Mouse (Mus musculus) forebrain, embryonic 11.5 days (tissue): Measurements from ENCODE around the gene Btbd35f2. TPM values are rescaled to one million over a fixed set of nuclear protein-coding genes. Genes with fewer than 3 reads are reported as not detected.
"Not testable (repeated sequence)": the region's sequence is repeated elsewhere in the genome, so short reads cannot be mapped to it uniquely, and the experiment has no call there.

ENCODE experiments used
- ATAC-seq: fragments of 200-750 bp; cut with Nextera tagmentation; replicated peaks from 2 replicates; pipeline ENCODE4 v1.8.0; 2017; ENCODE audit warnings: moderate TSS enrichment; ENCODE audit not compliant: low FRiP score
- DNase-seq: peaks from one replicate; pipeline ENCODE4 v3.0.0-alpha.2; 2017; ENCODE audit warnings: low spot score
- H3K27ac ChIP-seq: fragments of 300-500 bp; sonication (generic); 2 replicates; pipeline ENCODE4 v1.5.1; 2014; ENCODE audit warnings: low read depth, low read length
- H3K27me3 ChIP-seq: fragments of 300-500 bp; sonication (generic); 2 replicates; pipeline ENCODE4 v1.6.1; 2014; ENCODE audit warnings: mild to moderate bottlenecking, low read length, mixed read lengths; ENCODE audit not compliant: control insufficient read depth, insufficient read depth
- H3K36me3 ChIP-seq: fragments of 300-500 bp; sonication (generic); 2 replicates; pipeline ENCODE4 v1.6.1; 2014; ENCODE audit warnings: mild to moderate bottlenecking, low read length, moderate library complexity, mixed read lengths; ENCODE audit not compliant: control insufficient read depth, insufficient read depth
- H3K4me1 ChIP-seq: fragments of 300-500 bp; sonication (generic); replicated peaks from 2 replicates; pipeline ENCODE4 v1.6.1; 2014; ENCODE audit warnings: low read length, mixed read lengths; ENCODE audit not compliant: control insufficient read depth, insufficient read depth
- H3K4me2 ChIP-seq: fragments of 300-500 bp; sonication (generic); 2 replicates; pipeline ENCODE4 v1.6.1; 2014; ENCODE audit warnings: low read depth, mild to moderate bottlenecking, low read length, moderate library complexity, mixed read lengths; ENCODE audit not compliant: severe bottlenecking
- H3K4me3 ChIP-seq: fragments of 300-500 bp; sonication (generic); 2 replicates; pipeline ENCODE4 v1.5.1; 2014; ENCODE audit warnings: low read depth, low read length
- H3K9ac ChIP-seq: fragments of 300-500 bp; sonication (generic); 2 replicates; pipeline ENCODE4 v1.6.1; 2014; ENCODE audit warnings: low read length
- H3K9me3 ChIP-seq: fragments of 300-500 bp; sonication (generic); 2 replicates; pipeline ENCODE4 v1.6.1; 2016; ENCODE audit warnings: low read length, mixed read lengths; ENCODE audit not compliant: control insufficient read depth
- WGBS: fragments of 180-500 bp; shearing (Covaris S2); extraction: QIAGEN DNeasy Blood & Tissue Kit; methylation state at CpG from one replicate; pipeline ENCODE4 v1.1.7; 2014; 5-methylcytosine and 5-hydroxymethylcytosine counted together
- polyA plus RNA-seq: library from polyadenylated mRNA; unstranded; fragments of >200 nt; fragmentation: Nextera tagmentation; extraction: Ambion mirVana; gene quantifications from 2 replicates; pipeline ENCODE4 v1.2.1, GENCODE M21; 2014

Gene Btbd35f2
- not detected in 2 replicates for polyA plus RNA-seq

- not testable (repeated sequence) for H3K4me2 ChIP-seq, H3K27me3 ChIP-seq
- no CpG with 5 or more reads among the region's 3 CpGs for WGBS
These were observed at the start of gene Btbd35f2 for GRCm38 (mm10) chrX:32278094-32278493. Gene Btbd35f2 (plus strand): TSS chrX:32278394.

More at GRCm38 (mm10) chrX:32278094-32278493, at the start of gene Btbd35f2:
- H3K9me3 ChIP-seq, DNase-seq, H3K27ac ChIP-seq, H3K36me3 ChIP-seq, H3K4me3 ChIP-seq, H3K9ac ChIP-seq, H3K4me1 ChIP-seq, ATAC-seq: not testable (repeated sequence)

Other genes with a start within 250 kb of the Btbd35f2 start
- not detected in 2 replicates for gene Btbd35f22, start 230.6 kb upstream of the Btbd35f2 start, polyA plus RNA-seq